Mouse (Mus musculus) bone marrow, adult 2 months (tissue): ENCODE results near the gene Tmem139.

ENCODE experiments used
- CTCF ChIP-seq: fragments of 200-500 bp; IDR thresholded peaks from 2 replicates; pipeline ENCODE4 v1.5.1; 2011; ENCODE audit warnings: low read length, control low read depth; ENCODE audit not compliant: control insufficient read depth, insufficient read depth
- POLR2A ChIP-seq: fragments of 200-500 bp; IDR thresholded peaks from 2 replicates; pipeline ENCODE4 v1.6.1; 2011; ENCODE audit warnings: low read depth, mild to moderate bottlenecking, control low read depth, low read length, borderline replicate concordance; ENCODE audit not compliant: control insufficient read depth

DNA sequence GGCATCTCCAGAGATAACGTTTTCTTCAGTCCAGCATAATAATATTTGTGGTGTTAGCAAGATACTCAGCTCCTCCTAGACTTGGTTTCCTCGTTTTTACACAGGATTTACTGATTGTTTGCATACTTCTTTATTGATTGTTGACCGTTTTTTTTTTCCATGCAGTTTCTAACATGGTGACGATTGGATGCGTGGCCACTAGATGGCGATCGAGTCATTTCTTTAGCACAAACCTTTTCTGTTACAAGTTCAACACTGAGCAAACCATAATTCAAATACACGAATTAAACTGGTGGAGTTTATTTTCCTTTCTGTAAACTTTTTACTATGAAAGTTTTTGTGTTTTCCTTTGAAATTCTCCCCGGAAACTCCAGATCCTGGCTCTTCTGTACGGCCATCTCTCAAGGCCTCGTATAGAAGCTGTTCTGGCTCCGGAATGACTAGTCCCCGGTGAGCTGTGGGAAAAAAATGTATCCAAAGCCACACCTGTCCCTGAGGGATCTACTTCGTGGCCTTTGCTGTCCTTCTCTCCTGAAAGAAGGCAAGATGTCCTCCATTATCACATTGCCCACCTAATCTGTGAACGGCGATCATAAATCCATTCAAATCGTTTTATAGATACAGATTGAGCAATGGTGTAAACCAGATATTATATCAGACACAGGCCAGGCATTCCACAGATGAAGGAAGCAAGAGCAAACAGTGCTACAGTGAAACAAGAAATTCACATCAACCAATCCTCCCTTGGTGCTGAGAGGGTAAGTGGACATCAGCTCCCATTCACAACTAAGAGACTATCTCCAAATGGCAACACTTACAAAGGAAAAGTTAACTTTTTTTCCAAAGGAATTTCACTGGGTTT is 34.3 kb upstream of the Tmem139 start:
- TF ChIP-seq POLR2A, result no peak
- 0 out of 2 replicates have a peak, but pooled peaks have one; percentile 15 for TF ChIP-seq CTCF
